Mouse (Mus musculus): Measurements from ENCODE around the gene Cd72. TPM values are rescaled to one million over a fixed set of nuclear protein-coding genes. Genes with fewer than 3 reads are reported as not detected.

Cd72 gene
- polyA plus RNA-seq (2012; ENCODE audit: insufficient read depth, low replicate concordance) = 3.1 and 26.7 TPM in 2 replicates

- no peaks in the 10 kb centered on the region for H3K36me3 ChIP-seq (replicated peaks; ENCODE audit: low read length)
- H3K4me1 ChIP-seq = peaks cover 50% of the 10 kb centered on the region
- no peak for TF ChIP-seq FLI1 (IDR thresholded peaks at IDR 0.05; ENCODE audit: low read length)
- no peak for TF ChIP-seq GATA1 (IDR thresholded peaks at IDR 0.05; ENCODE audit: borderline replicate concordance, low read length)
- H3K9me3 ChIP-seq = peaks cover 17% of the 10 kb centered on the region
- H3K4me3 ChIP-seq (replicated peaks) = peak within 1 kb of the TSS; percentile 89
- H3K27me3 ChIP-seq (replicated peaks) = peaks cover 64% of the 10 kb centered on the region
Measured at GRCm38 (mm10) chr4:43454041-43454836, at the start of gene Cd72. Gene Cd72 (minus strand): TSS chr4:43454628.

GRCm38 (mm10) chr4:43503506-43503905 lies 49.1 kb upstream of the Cd72 start:
- TF ChIP-seq FLI1 (IDR thresholded peaks at IDR 0.05; ENCODE audit: low read length) (no peak), GATA1 (IDR thresholded peaks at IDR 0.05; ENCODE audit: borderline replicate concordance, low read length) (no peak)
- Histone ChIP-seq H3K27me3 (replicated peaks) (no peaks in the 10 kb centered on the region), H3K4me1 (peaks cover 87% of the 10 kb centered on the region), H3K9me3 (no peaks in the 10 kb centered on the region), H3K36me3 (replicated peaks; ENCODE audit: low read length) (peaks cover 40% of the 10 kb centered on the region), H3K4me3 (replicated peaks) (no peak overlapping the region)

GRCm38 (mm10) chr4:43503041-43503440 lies 48.6 kb upstream of the Cd72 start:
- TF ChIP-seq FLI1 (IDR thresholded peaks at IDR 0.05; ENCODE audit: low read length) (no peak), GATA1 (IDR thresholded peaks at IDR 0.05; ENCODE audit: borderline replicate concordance, low read length) (no peak)
- Histone ChIP-seq H3K4me3 (replicated peaks) (no peak overlapping the region), H3K27me3 (replicated peaks) (no peaks in the 10 kb centered on the region), H3K9me3 (no peaks in the 10 kb centered on the region), H3K36me3 (replicated peaks; ENCODE audit: low read length) (peaks cover 44% of the 10 kb centered on the region), H3K4me1 (peaks cover 88% of the 10 kb centered on the region)

- Histone ChIP-seq H3K36me3 (replicated peaks; ENCODE audit: low read length) (peaks cover 55% of the 10 kb centered on the region), H3K4me3 (replicated peaks) (peak within 1 kb of the TSS; percentile 94), H3K27me3 (replicated peaks) (no peaks in the 10 kb centered on the region), H3K9me3 (no peaks in the 10 kb centered on the region), H3K4me1 (peaks cover 87% of the 10 kb centered on the region)
- no peak for TF ChIP-seq GATA1 (IDR thresholded peaks at IDR 0.05; ENCODE audit: borderline replicate concordance, low read length)
- no peak for TF ChIP-seq FLI1 (IDR thresholded peaks at IDR 0.05; ENCODE audit: low read length)
Measured at GRCm38 (mm10) chr4:43499407-43500333, 45.2 kb upstream of the Cd72 start, which contains the start of gene Arhgef39. Gene Arhgef39 (minus strand): TSS chr4:43499695.

- Histone ChIP-seq H3K4me3 (replicated peaks) (peak overlapping the region; percentile 94), H3K9me3 (no peaks in the 10 kb centered on the region), H3K27me3 (replicated peaks) (no peaks in the 10 kb centered on the region), H3K4me1 (peaks cover 87% of the 10 kb centered on the region), H3K36me3 (replicated peaks; ENCODE audit: low read length) (peaks cover 55% of the 10 kb centered on the region)
- TF ChIP-seq GATA1 (IDR thresholded peaks at IDR 0.05; ENCODE audit: borderline replicate concordance, low read length) = no peak
- TF ChIP-seq FLI1 (IDR thresholded peaks at IDR 0.05; ENCODE audit: low read length) = no peak
Measured at GRCm38 (mm10) chr4:43498983-43499382, 44.6 kb upstream of the Cd72 start.

GRCm38 (mm10) chr4:43497946-43498345 lies 43.5 kb upstream of the Cd72 start:
- Histone ChIP-seq H3K4me1 (peaks cover 82% of the 10 kb centered on the region), H3K36me3 (replicated peaks; ENCODE audit: low read length) (peaks cover 46% of the 10 kb centered on the region), H3K27me3 (replicated peaks) (no peaks in the 10 kb centered on the region), H3K9me3 (no peaks in the 10 kb centered on the region), H3K4me3 (replicated peaks) (peak overlapping the region; percentile 94)
- TF ChIP-seq FLI1 (IDR thresholded peaks at IDR 0.05; ENCODE audit: low read length) (no peak), GATA1 (IDR thresholded peaks at IDR 0.05; ENCODE audit: borderline replicate concordance, low read length) (no peak)

- no peaks in the 10 kb centered on the region for H3K9me3 ChIP-seq
- peaks cover 44% of the 10 kb centered on the region for H3K36me3 ChIP-seq (replicated peaks; ENCODE audit: low read length)
- no peak for TF ChIP-seq GATA1 (IDR thresholded peaks at IDR 0.05; ENCODE audit: borderline replicate concordance, low read length)
- no peak for TF ChIP-seq FLI1 (IDR thresholded peaks at IDR 0.05; ENCODE audit: low read length)
- H3K4me3 ChIP-seq (replicated peaks) = peak overlapping the region; percentile 14
- no peaks in the 10 kb centered on the region for H3K27me3 ChIP-seq (replicated peaks)
- peaks cover 79% of the 10 kb centered on the region for H3K4me1 ChIP-seq
Measured at GRCm38 (mm10) chr4:43497405-43497804, 43.0 kb upstream of the Cd72 start.

- H3K4me1 ChIP-seq = peaks cover 70% of the 10 kb centered on the region
Measured at GRCm38 (mm10) chr4:43496587-43496986, 42.2 kb upstream of the Cd72 start.

GRCm38 (mm10) chr4:43493846-43494240 lies 39.4 kb upstream of the Cd72 start:
- no peak for TF ChIP-seq GATA1 (IDR thresholded peaks at IDR 0.05; ENCODE audit: borderline replicate concordance, low read length)
- TF ChIP-seq FLI1 (IDR thresholded peaks at IDR 0.05; ENCODE audit: low read length) = no peak
- Histone ChIP-seq H3K9me3 (peaks cover 3% of the 10 kb centered on the region), H3K4me3 (replicated peaks) (peak overlapping the region; percentile 94), H3K36me3 (replicated peaks; ENCODE audit: low read length) (peaks cover 36% of the 10 kb centered on the region), H3K27me3 (replicated peaks) (no peaks in the 10 kb centered on the region), H3K4me1 (peaks cover 50% of the 10 kb centered on the region)

More at GRCm38 (mm10) chr4:43496587-43496986, 42.2 kb upstream of the Cd72 start:
- peaks cover 37% of the 10 kb centered on the region for H3K36me3 ChIP-seq (replicated peaks; ENCODE audit: low read length)
- H3K4me3 ChIP-seq (replicated peaks) = no peak overlapping the region
- H3K9me3 ChIP-seq = no peaks in the 10 kb centered on the region
- no peaks in the 10 kb centered on the region for H3K27me3 ChIP-seq (replicated peaks)
- TF ChIP-seq FLI1 (IDR thresholded peaks at IDR 0.05; ENCODE audit: low read length) (no peak), GATA1 (IDR thresholded peaks at IDR 0.05; ENCODE audit: borderline replicate concordance, low read length) (no peak)
